Mouse (Mus musculus): ENCODE measurements around the gene Syngr2. TPM values are rescaled to one million over a fixed set of nuclear protein-coding genes. Genes with fewer than 3 reads are reported as not detected.
A peak's percentile ranks its signal among the peaks of the same experiment; 100 is the strongest.

Gene Syngr2
- polyA plus RNA-seq, 1 experiment from 2014 or later, result 93.2 TPM

DNA sequence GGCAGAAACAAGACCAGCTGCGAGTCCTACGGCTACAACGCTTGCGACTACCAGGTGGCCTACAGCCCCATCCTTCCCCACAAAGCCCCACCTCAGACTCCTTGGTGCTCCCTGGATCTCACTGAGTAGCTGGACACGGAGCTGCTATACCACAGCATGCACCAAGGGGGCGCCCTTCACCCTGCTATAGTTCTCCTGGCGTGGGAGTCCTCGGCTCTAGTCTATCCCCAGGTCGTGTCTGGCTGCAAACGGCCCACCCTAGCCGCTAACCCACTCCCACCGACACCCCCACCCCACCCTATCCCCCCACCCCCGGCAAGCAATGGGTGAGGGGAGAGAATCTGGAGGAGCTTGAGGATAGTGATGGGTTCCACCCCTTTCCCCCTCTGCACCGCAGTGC lies 19.2 kb upstream of the Syngr2 start:
- no peaks in the 10 kb centered on the region for H3K9me3 ChIP-seq (ENCODE audit: low read length)
- H3K9ac ChIP-seq (replicated peaks; ENCODE audit: low read length), result peak overlapping the region; percentile 54
- H3K4me3 ChIP-seq (ENCODE audit: low read length), result peak overlapping the region; percentile 32
- no peaks in the 10 kb centered on the region for H3K36me3 ChIP-seq (ENCODE audit: insufficient read depth, low read length)
- H3K4me1 ChIP-seq (ENCODE audit: insufficient read depth, low read length), result peaks cover 24% of the 10 kb centered on the region
- no peaks in the 10 kb centered on the region for H3K27me3 ChIP-seq (ENCODE audit: insufficient read depth, low read length)
- peak overlapping the region; percentile 57 for H3K4me2 ChIP-seq (replicated peaks; ENCODE audit: low read depth, low read length)
- 3% methylated on average over 14 of the region's 14 CpGs for WGBS
- H3K27ac ChIP-seq (ENCODE audit: low read length), result 0 out of 2 replicates have a peak overlapping the region, but pooled peaks have one; percentile 38
- ATAC-seq (ENCODE audit: low FRiP score, low TSS enrichment), result peak; percentile 43

DNA sequence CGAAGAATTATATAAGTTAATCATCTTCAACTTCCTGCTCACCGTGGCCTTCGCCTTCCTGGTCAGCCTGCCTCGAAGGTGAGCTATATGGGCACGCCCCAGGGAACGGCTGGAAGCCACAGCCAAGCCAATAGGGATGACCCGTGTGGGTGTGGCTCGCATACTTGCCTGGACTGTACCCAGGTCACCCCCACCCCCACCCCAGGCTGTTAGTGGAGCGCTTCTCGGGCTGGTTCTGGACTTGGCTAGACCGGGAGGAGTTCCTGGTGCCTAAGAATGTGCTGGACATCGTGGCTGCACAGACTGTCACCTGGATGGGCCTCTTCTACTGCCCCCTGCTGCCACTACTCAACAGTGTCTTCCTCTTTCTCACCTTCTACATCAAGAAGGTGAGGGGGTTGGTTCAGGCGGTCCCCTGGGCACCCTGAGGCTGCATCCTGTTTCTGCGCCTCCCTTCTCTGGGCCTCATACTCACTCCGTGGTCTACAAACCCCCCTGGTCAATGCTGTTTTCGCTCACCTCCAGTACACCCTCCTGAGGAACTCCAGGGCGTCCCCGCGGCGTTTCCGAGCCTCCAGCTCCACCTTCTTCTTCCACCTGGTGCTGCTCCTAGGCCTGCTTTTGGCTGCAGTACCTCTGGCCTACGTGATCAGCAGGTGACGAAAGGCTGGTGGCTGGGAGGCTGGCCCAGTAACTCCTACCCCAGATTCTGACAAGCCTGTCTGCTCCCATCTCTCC lies 18.6 kb upstream of the Syngr2 start:
- Histone ChIP-seq H3K27ac (ENCODE audit: low read length) (0 out of 2 replicates have a peak overlapping the region, but pooled peaks have one; percentile 43), H3K4me3 (ENCODE audit: low read length) (peak overlapping the region; percentile 32)
- peak; percentile 87 for ATAC-seq (ENCODE audit: low FRiP score, low TSS enrichment)

GRCm38 (mm10) chr11:117791441-117791761 lies 18.1 kb upstream of the Syngr2 start:
- no peaks in the 10 kb centered on the region for H3K36me3 ChIP-seq (ENCODE audit: insufficient read depth, low read length)
- H3K4me2 ChIP-seq (replicated peaks; ENCODE audit: low read depth, low read length), result no peak overlapping the region
- 87% methylated on average over 9 of the region's 9 CpGs for WGBS
- no peak overlapping the region for H3K4me3 ChIP-seq (ENCODE audit: low read length)
- no peak overlapping the region for H3K9ac ChIP-seq (replicated peaks; ENCODE audit: low read length)
- peaks cover 24% of the 10 kb centered on the region for H3K4me1 ChIP-seq (ENCODE audit: insufficient read depth, low read length)
- no peak for ATAC-seq (ENCODE audit: low FRiP score, low TSS enrichment)
- no peak overlapping the region for H3K27ac ChIP-seq (ENCODE audit: low read length)
- H3K27me3 ChIP-seq (ENCODE audit: insufficient read depth, low read length), result no peaks in the 10 kb centered on the region
- no peaks in the 10 kb centered on the region for H3K9me3 ChIP-seq (ENCODE audit: low read length)

More for the DNA sequence above, 18.6 kb upstream of the Syngr2 start:
- Histone ChIP-seq H3K4me1 (ENCODE audit: insufficient read depth, low read length) (peaks cover 24% of the 10 kb centered on the region), H3K9me3 (ENCODE audit: low read length) (no peaks in the 10 kb centered on the region), H3K4me2 (replicated peaks; ENCODE audit: low read depth, low read length) (peak overlapping the region; percentile 57), H3K9ac (replicated peaks; ENCODE audit: low read length) (peak overlapping the region; percentile 54), H3K36me3 (ENCODE audit: insufficient read depth, low read length) (no peaks in the 10 kb centered on the region), H3K27me3 (ENCODE audit: insufficient read depth, low read length) (no peaks in the 10 kb centered on the region)
- WGBS, result 34% methylated on average over 23 of the region's 23 CpGs

DNA sequence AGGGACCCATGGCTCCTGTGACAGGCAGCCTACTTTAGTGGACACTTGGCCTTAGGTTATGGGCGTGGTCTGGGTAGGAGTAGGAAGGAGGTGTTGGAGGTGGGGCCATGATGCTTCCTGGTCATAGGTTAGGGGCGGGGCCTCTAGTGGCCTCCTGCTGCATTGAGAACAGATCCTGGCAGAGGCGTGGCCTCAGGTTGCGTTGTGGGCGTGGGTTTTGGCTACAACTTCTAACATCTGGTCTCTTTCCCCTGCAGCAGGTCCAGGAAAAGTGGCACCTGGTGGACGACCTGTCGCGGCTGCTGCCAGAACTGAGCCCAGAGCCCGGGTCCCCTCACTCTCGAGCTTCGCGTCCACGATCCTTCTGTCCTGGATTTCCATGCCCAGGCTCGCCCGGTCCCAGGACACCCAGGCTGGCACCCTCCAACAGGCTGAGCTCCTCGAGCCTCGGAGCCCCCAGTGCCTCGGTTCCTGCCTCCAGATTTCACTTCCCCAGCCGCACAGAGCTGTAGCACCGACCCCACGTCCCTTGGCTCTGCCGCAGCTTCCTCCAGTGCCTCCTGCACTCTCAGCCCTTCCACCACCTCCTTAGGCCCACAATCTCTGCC lies 17.1 kb upstream of the Syngr2 start:
- Histone ChIP-seq H3K27ac (ENCODE audit: low read length) (peak overlapping the region; percentile 33; the same call in 1 of the 2 replicates), H3K4me2 (replicated peaks; ENCODE audit: low read depth, low read length) (peak overlapping the region; percentile 54), H3K27me3 (ENCODE audit: insufficient read depth, low read length) (no peaks in the 10 kb centered on the region), H3K4me3 (ENCODE audit: low read length) (peak overlapping the region; percentile 36), H3K36me3 (ENCODE audit: insufficient read depth, low read length) (no peaks in the 10 kb centered on the region), H3K4me1 (ENCODE audit: insufficient read depth, low read length) (peaks cover 24% of the 10 kb centered on the region), H3K9me3 (ENCODE audit: low read length) (no peaks in the 10 kb centered on the region), H3K9ac (replicated peaks; ENCODE audit: low read length) (peak overlapping the region; percentile 62)
- 8% methylated on average over 22 of the region's 22 CpGs for WGBS
- peak; percentile 73 for ATAC-seq (ENCODE audit: low FRiP score, low TSS enrichment)

- Histone ChIP-seq H3K9me3 (ENCODE audit: low read length) (no peaks in the 10 kb centered on the region), H3K4me3 (ENCODE audit: low read length) (no peak overlapping the region), H3K27me3 (ENCODE audit: insufficient read depth, low read length) (no peaks in the 10 kb centered on the region), H3K36me3 (ENCODE audit: insufficient read depth, low read length) (no peaks in the 10 kb centered on the region), H3K4me1 (ENCODE audit: insufficient read depth, low read length) (peaks cover 36% of the 10 kb centered on the region), H3K27ac (ENCODE audit: low read length) (no peak overlapping the region), H3K9ac (replicated peaks; ENCODE audit: low read length) (no peak overlapping the region), H3K4me2 (replicated peaks; ENCODE audit: low read depth, low read length) (no peak overlapping the region)
- 62% methylated on average over 4 of the region's 4 CpGs for WGBS
- no peak for ATAC-seq (ENCODE audit: low FRiP score, low TSS enrichment)
Observed at GRCm38 (mm10) chr11:117794035-117794551, 15.4 kb upstream of the Syngr2 start.

DNA sequence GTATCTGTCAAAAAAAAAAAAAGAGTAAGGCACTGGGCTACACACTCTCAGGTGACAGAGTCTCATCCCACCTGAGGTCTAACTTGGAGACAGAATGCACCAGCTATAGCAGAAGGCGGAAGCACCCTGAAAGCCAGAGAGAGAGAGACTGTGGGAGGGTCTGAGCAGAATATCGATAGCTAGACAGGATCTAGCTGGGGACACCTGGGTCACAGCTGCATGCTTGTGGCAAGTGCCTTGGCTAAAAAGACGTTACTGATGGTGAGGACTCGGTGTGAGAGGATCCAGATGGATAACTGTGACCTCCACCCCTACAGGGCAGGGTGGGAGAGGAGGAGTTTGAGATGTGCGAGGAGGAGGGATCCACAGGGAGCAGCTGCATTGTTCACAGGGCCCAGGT lies 12.5 kb upstream of the Syngr2 start:
- no peak overlapping the region for H3K4me3 ChIP-seq (ENCODE audit: low read length)
- 33% methylated on average over 5 of the region's 5 CpGs for WGBS
- H3K4me2 ChIP-seq (replicated peaks; ENCODE audit: low read depth, low read length), result no peak overlapping the region
- no peaks in the 10 kb centered on the region for H3K27me3 ChIP-seq (ENCODE audit: insufficient read depth, low read length)
- H3K9me3 ChIP-seq (ENCODE audit: low read length), result no peaks in the 10 kb centered on the region
- H3K27ac ChIP-seq (ENCODE audit: low read length), result no peak overlapping the region
- H3K4me1 ChIP-seq (ENCODE audit: insufficient read depth, low read length), result peaks cover 21% of the 10 kb centered on the region
- ATAC-seq (ENCODE audit: low FRiP score, low TSS enrichment), result no peak
- H3K9ac ChIP-seq (replicated peaks; ENCODE audit: low read length), result no peak overlapping the region
- H3K36me3 ChIP-seq (ENCODE audit: insufficient read depth, low read length), result no peaks in the 10 kb centered on the region

- WGBS, result 54% methylated on average over 9 of the region's 9 CpGs
- H3K27ac ChIP-seq (ENCODE audit: low read length), result no peak within 1 kb of the TSS
- H3K36me3 ChIP-seq (ENCODE audit: insufficient read depth, low read length), result no peaks in the 10 kb centered on the region
- H3K27me3 ChIP-seq (ENCODE audit: insufficient read depth, low read length), result no peaks in the 10 kb centered on the region
- H3K4me2 ChIP-seq (replicated peaks; ENCODE audit: low read depth, low read length), result no peak within 1 kb of the TSS
- H3K9me3 ChIP-seq (ENCODE audit: low read length), result no peaks in the 10 kb centered on the region
- H3K4me1 ChIP-seq (ENCODE audit: insufficient read depth, low read length), result peaks cover 14% of the 10 kb centered on the region
- 0 out of 2 replicates have a peak within 1 kb of the TSS, but pooled peaks have one; percentile 26 for H3K9ac ChIP-seq (replicated peaks; ENCODE audit: low read length)
- H3K4me3 ChIP-seq (ENCODE audit: low read length), result no peak within 1 kb of the TSS
- no peak for ATAC-seq (ENCODE audit: low FRiP score, low TSS enrichment)
Observed at GRCm38 (mm10) chr11:117797511-117798159, 11.8 kb upstream of the Syngr2 start, which contains the start of gene 6030468B19Rik. TSS of gene 6030468B19Rik (plus strand) at chr11:117797660.

GRCm38 (mm10) chr11:117798160-117798541 lies 11.3 kb upstream of the Syngr2 start:
- no peaks in the 10 kb centered on the region for H3K36me3 ChIP-seq (ENCODE audit: insufficient read depth, low read length)
- H3K4me3 ChIP-seq (ENCODE audit: low read length), result no peak overlapping the region
- 0 out of 2 replicates have a peak overlapping the region, but pooled peaks have one; percentile 26 for H3K9ac ChIP-seq (replicated peaks; ENCODE audit: low read length)
- no peak overlapping the region for H3K27ac ChIP-seq (ENCODE audit: low read length)
- no peak overlapping the region for H3K4me2 ChIP-seq (replicated peaks; ENCODE audit: low read depth, low read length)
- ATAC-seq (ENCODE audit: low FRiP score, low TSS enrichment), result 0 out of 2 replicates have a peak, but pooled peaks have one; percentile 8
- WGBS, result 34% methylated on average over 2 of the region's 2 CpGs
- H3K4me1 ChIP-seq (ENCODE audit: insufficient read depth, low read length), result peaks cover 13% of the 10 kb centered on the region
- H3K9me3 ChIP-seq (ENCODE audit: low read length), result no peaks in the 10 kb centered on the region
- no peaks in the 10 kb centered on the region for H3K27me3 ChIP-seq (ENCODE audit: insufficient read depth, low read length)

- Histone ChIP-seq H3K9me3 (ENCODE audit: low read length) (no peaks in the 10 kb centered on the region), H3K36me3 (ENCODE audit: insufficient read depth, low read length) (no peaks in the 10 kb centered on the region), H3K27ac (ENCODE audit: low read length) (no peak overlapping the region), H3K9ac (replicated peaks; ENCODE audit: low read length) (no peak overlapping the region), H3K4me1 (ENCODE audit: insufficient read depth, low read length) (peaks cover 13% of the 10 kb centered on the region), H3K4me3 (ENCODE audit: low read length) (no peak overlapping the region), H3K27me3 (ENCODE audit: insufficient read depth, low read length) (no peaks in the 10 kb centered on the region), H3K4me2 (replicated peaks; ENCODE audit: low read depth, low read length) (no peak overlapping the region)
- WGBS, result 66% methylated on average over 5 of the region's 5 CpGs
- ATAC-seq (ENCODE audit: low FRiP score, low TSS enrichment), result no peak
Observed at GRCm38 (mm10) chr11:117799174-117799573, 10.3 kb upstream of the Syngr2 start.

Measured in kidney, embryonic 16.5 days (tissue).